Mouse (Mus musculus) hindbrain, embryonic 15.5 days (tissue): ENCODE data around the gene Stk17b. TPM values are rescaled to one million over a fixed set of nuclear protein-coding genes. Genes with fewer than 3 reads are reported as not detected.

ENCODE experiments used
- ATAC-seq: fragments of 200-750 bp; cut with Nextera tagmentation; 2 replicates; pipeline ENCODE4 v1.8.0; 2017; ENCODE audit warnings: low read depth, moderate number of reproducible peaks, moderate TSS enrichment; ENCODE audit not compliant: low FRiP score
- H3K27ac ChIP-seq: fragments of 300-500 bp; sonication (generic); replicated peaks from 2 replicates; pipeline ENCODE4 v1.5.1; 2015; ENCODE audit warnings: mild to moderate bottlenecking, inconsistent platforms
- H3K27me3 ChIP-seq: fragments of 300-500 bp; sonication (generic); 2 replicates; pipeline ENCODE4 v1.6.1; 2015; ENCODE audit warnings: control low read depth, inconsistent platforms
- H3K36me3 ChIP-seq: fragments of 300-500 bp; sonication (generic); 2 replicates; pipeline ENCODE4 v1.6.1; 2015; ENCODE audit warnings: control low read depth, inconsistent platforms
- H3K4me1 ChIP-seq: fragments of 300-500 bp; sonication (generic); replicated peaks from 2 replicates; pipeline ENCODE4 v1.6.1; 2015; ENCODE audit warnings: control low read depth, inconsistent platforms
- H3K4me2 ChIP-seq: fragments of 300-500 bp; sonication (generic); 2 replicates; pipeline ENCODE4 v1.6.1; 2015; ENCODE audit warnings: moderate library complexity, mild to moderate bottlenecking, inconsistent platforms
- H3K4me3 ChIP-seq: fragments of 300-500 bp; sonication (generic); 2 replicates; pipeline ENCODE4 v1.5.1; 2015; ENCODE audit warnings: mild to moderate bottlenecking, inconsistent platforms
- H3K9ac ChIP-seq: fragments of 300-500 bp; sonication (generic); 2 replicates; pipeline ENCODE4 v1.6.1; 2015; ENCODE audit warnings: inconsistent platforms
- H3K9me3 ChIP-seq: fragments of 300-500 bp; sonication (generic); 2 replicates; pipeline ENCODE4 v1.6.1; 2016; ENCODE audit warnings: control low read depth, inconsistent platforms
- WGBS: fragments of 180-500 bp; shearing (Covaris S2); methylation state at CpG from one replicate; pipeline ENCODE4 v1.1.7; 2015; 5-methylcytosine and 5-hydroxymethylcytosine counted together
- polyA plus RNA-seq: library from polyadenylated mRNA; unstranded; fragments of >200 nt; fragmentation: Nextera tagmentation; extraction: Ambion mirVana; gene quantifications from 2 replicates; pipeline ENCODE4 v1.2.1, GENCODE M21; 2015

The Stk17b gene
- 4.8 TPM in 2 replicates for polyA plus RNA-seq

- peak within 1 kb of the TSS; percentile 46; the same call in 1 of the 2 replicates for H3K27ac ChIP-seq
- H3K4me1 ChIP-seq: peaks cover 5% of the 10 kb centered on the region
- H3K4me3 ChIP-seq: peak within 1 kb of the TSS; percentile 82
- peak within 1 kb of the TSS; percentile 54 for H3K9ac ChIP-seq
- H3K4me2 ChIP-seq: peak within 1 kb of the TSS; percentile 93
- H3K36me3 ChIP-seq: no peaks in the 10 kb centered on the region
- WGBS: under 1% methylated on average over 77 of the region's 81 CpGs
- ATAC-seq: peak; percentile 98
- no peaks in the 10 kb centered on the region for H3K27me3 ChIP-seq
- no peaks in the 10 kb centered on the region for H3K9me3 ChIP-seq
Observed at GRCm38 (mm10) chr1:53784721-53785418, at the start of gene Stk17b. Gene Stk17b, minus strand, starts transcription at chr1:53785224.

GRCm38 (mm10) chr1:53830286-53830685 lies 45.3 kb upstream of the Stk17b start:
- H3K9ac ChIP-seq: no peak overlapping the region

GRCm38 (mm10) chr1:53829089-53829488 lies 44.1 kb upstream of the Stk17b start:
- H3K27ac ChIP-seq: no peak overlapping the region

More at GRCm38 (mm10) chr1:53830286-53830685, 45.3 kb upstream of the Stk17b start:
- Histone ChIP-seq H3K4me2 (no peak overlapping the region), H3K4me1 (no peaks in the 10 kb centered on the region), H3K27me3 (no peaks in the 10 kb centered on the region), H3K36me3 (peaks cover 10% of the 10 kb centered on the region; the same call in 1 of the 2 replicates), H3K4me3 (no peak overlapping the region), H3K27ac (no peak overlapping the region), H3K9me3 (no peaks in the 10 kb centered on the region)
- ATAC-seq: no peak
- 94% methylated on average over 5 of the region's 5 CpGs for WGBS

GRCm38 (mm10) chr1:53824446-53825337 lies 39.7 kb upstream of the Stk17b start:
- Histone ChIP-seq H3K4me2 (peak overlapping the region; percentile 26; the same call in 1 of the 2 replicates), H3K27ac (no peak overlapping the region; the same call in 1 of the 2 replicates), H3K4me1 (peaks cover 18% of the 10 kb centered on the region), H3K27me3 (no peaks in the 10 kb centered on the region), H3K36me3 (no peaks in the 10 kb centered on the region), H3K4me3 (no peak overlapping the region), H3K9me3 (no peaks in the 10 kb centered on the region), H3K9ac (no peak overlapping the region)
- 84% methylated on average over 9 of the region's 9 CpGs for whole genome bisulfite sequencing
- ATAC-seq: no peak

More at GRCm38 (mm10) chr1:53829089-53829488, 44.1 kb upstream of the Stk17b start:
- no peaks in the 10 kb centered on the region for H3K9me3 ChIP-seq
- H3K4me1 ChIP-seq: peaks cover 3% of the 10 kb centered on the region; the same call in 1 of the 2 replicates
- WGBS: 55% methylated on average over 9 of the region's 9 CpGs
- H3K36me3 ChIP-seq: peaks cover 10% of the 10 kb centered on the region; the same call in 1 of the 2 replicates
- H3K4me3 ChIP-seq: no peak overlapping the region
- H3K27me3 ChIP-seq: no peaks in the 10 kb centered on the region
- peak; percentile 82 for ATAC-seq
- no peak overlapping the region for H3K9ac ChIP-seq
- H3K4me2 ChIP-seq: no peak overlapping the region

- H3K4me1 ChIP-seq: peaks cover 18% of the 10 kb centered on the region
- H3K9me3 ChIP-seq: no peaks in the 10 kb centered on the region
- H3K27ac ChIP-seq: peak overlapping the region; percentile 26
- WGBS: 2% methylated on average over 10 of the region's 10 CpGs
- ATAC-seq: peak; percentile 90
- H3K4me3 ChIP-seq: no peak overlapping the region
- H3K4me2 ChIP-seq: peak overlapping the region; percentile 26
- H3K36me3 ChIP-seq: no peaks in the 10 kb centered on the region
- H3K9ac ChIP-seq: no peak overlapping the region
- no peaks in the 10 kb centered on the region for H3K27me3 ChIP-seq
Observed at GRCm38 (mm10) chr1:53823687-53824445, 38.8 kb upstream of the Stk17b start.

- no peaks in the 10 kb centered on the region for H3K27me3 ChIP-seq
- no peak overlapping the region for H3K4me3 ChIP-seq
- peaks cover 18% of the 10 kb centered on the region for H3K4me1 ChIP-seq
- no peak overlapping the region for H3K27ac ChIP-seq
- no peaks in the 10 kb centered on the region for H3K36me3 ChIP-seq
- ATAC-seq: no peak
- H3K9me3 ChIP-seq: no peaks in the 10 kb centered on the region
- no peak overlapping the region for H3K4me2 ChIP-seq
- no peak overlapping the region for H3K9ac ChIP-seq
Observed at GRCm38 (mm10) chr1:53821983-53822382, 37.0 kb upstream of the Stk17b start.

- 67% methylated on average over 5 of the region's 5 CpGs for WGBS
- H3K4me1 ChIP-seq: peaks cover 18% of the 10 kb centered on the region
- H3K4me2 ChIP-seq: no peak overlapping the region
- H3K27ac ChIP-seq: no peak overlapping the region
- ATAC-seq: no peak
- no peak overlapping the region for H3K4me3 ChIP-seq
- no peaks in the 10 kb centered on the region for H3K9me3 ChIP-seq
- H3K9ac ChIP-seq: no peak overlapping the region
- H3K27me3 ChIP-seq: no peaks in the 10 kb centered on the region
- no peaks in the 10 kb centered on the region for H3K36me3 ChIP-seq
Observed at GRCm38 (mm10) chr1:53820041-53820632, 35.1 kb upstream of the Stk17b start.

- no peak overlapping the region for H3K27ac ChIP-seq
- H3K9ac ChIP-seq: no peak overlapping the region
- H3K4me1 ChIP-seq: peaks cover 7% of the 10 kb centered on the region
- no peak overlapping the region for H3K4me3 ChIP-seq
- no peaks in the 10 kb centered on the region for H3K9me3 ChIP-seq
- H3K36me3 ChIP-seq: no peaks in the 10 kb centered on the region
- no peak for ATAC-seq
- no peaks in the 10 kb centered on the region for H3K27me3 ChIP-seq
- no peak overlapping the region for H3K4me2 ChIP-seq
- WGBS: 48% methylated on average over 3 of the region's 3 CpGs
Observed at GRCm38 (mm10) chr1:53818072-53818862, 33.2 kb upstream of the Stk17b start.

- Histone ChIP-seq H3K9me3 (no peaks in the 10 kb centered on the region), H3K9ac (no peak overlapping the region), H3K4me3 (no peak overlapping the region), H3K27me3 (no peaks in the 10 kb centered on the region), H3K27ac (no peak overlapping the region), H3K4me2 (no peak overlapping the region), H3K4me1 (no peaks in the 10 kb centered on the region), H3K36me3 (no peaks in the 10 kb centered on the region)
- ATAC-seq: no peak
- WGBS: 90% methylated on average over 2 of the region's 2 CpGs
Observed at GRCm38 (mm10) chr1:53816353-53816752, 31.3 kb upstream of the Stk17b start.

GRCm38 (mm10) chr1:53814077-53814705 lies 29.2 kb upstream of the Stk17b start:
- no peak overlapping the region for H3K4me2 ChIP-seq
- ATAC-seq: no peak
- no peaks in the 10 kb centered on the region for H3K4me1 ChIP-seq
- no peak overlapping the region for H3K9ac ChIP-seq
- H3K36me3 ChIP-seq: no peaks in the 10 kb centered on the region
- 48% methylated on average over 2 of the region's 2 CpGs for WGBS
- no peak overlapping the region for H3K27ac ChIP-seq
- H3K4me3 ChIP-seq: no peak overlapping the region
- H3K27me3 ChIP-seq: no peaks in the 10 kb centered on the region
- no peaks in the 10 kb centered on the region for H3K9me3 ChIP-seq
